Mouse (Mus musculus): ENCODE measurements at regions not wholly inside any gene's neighbourhood (a gene's known extent, or its start where the extent isn't known, plus 50 kb on each side); places are given as distances from the start of the nearest gene placed in this dataset.

DNA sequence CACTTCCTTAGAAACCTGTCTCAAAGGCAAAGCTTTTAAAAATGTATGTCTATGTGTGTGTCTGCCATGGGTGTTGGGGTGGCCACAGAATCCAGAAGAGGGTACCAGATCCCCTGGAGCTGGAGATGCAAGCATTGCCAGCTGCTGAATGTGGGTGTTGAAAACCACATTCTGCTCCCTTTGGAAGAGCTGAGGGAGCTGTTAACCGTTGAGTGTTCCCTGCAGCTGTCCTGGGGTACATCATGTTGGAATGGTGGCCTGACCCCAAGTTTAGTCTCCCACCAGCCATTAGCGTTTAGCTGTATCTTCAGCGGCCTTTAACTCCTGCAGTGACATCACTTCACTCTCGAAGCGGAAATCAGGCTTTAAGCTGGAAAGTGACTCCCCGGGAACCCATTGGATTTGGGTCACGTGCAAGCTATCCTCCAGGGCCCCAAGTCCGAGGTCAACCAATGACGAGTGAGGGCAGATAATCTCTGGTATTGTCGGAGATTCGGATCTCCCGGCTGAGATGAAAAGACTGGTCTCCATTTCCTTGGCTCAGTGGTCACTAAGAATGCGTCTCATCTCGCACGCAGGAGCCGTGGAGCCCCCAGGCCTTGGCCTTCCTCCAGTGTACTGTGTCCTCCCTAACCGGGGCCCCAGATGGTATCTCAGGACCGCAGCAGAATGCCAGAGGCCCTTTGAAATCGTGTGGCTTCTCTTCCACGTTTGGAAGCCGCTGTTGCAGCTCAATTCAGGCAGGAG lies 412.9 kb upstream of the Tbx3 start:
- 60% methylated on average over 21 of the region's 21 CpGs for WGBS
- no peak overlapping the region for H3K9ac ChIP-seq (ENCODE audit: low read depth, low read length)
- no peaks in the 10 kb centered on the region for H3K9me3 ChIP-seq (ENCODE audit: control insufficient read depth, low read length)
- H3K36me3 ChIP-seq (ENCODE audit: control insufficient read depth, insufficient read depth, low read length), result no peaks in the 10 kb centered on the region
- no peak for ATAC-seq
- H3K27ac ChIP-seq (ENCODE audit: low read length), result no peak overlapping the region
- no peak overlapping the region for H3K4me3 ChIP-seq (ENCODE audit: low read length)
- no peaks in the 10 kb centered on the region for H3K27me3 ChIP-seq (replicated peaks; ENCODE audit: control insufficient read depth, insufficient read depth, low read length)
- H3K4me1 ChIP-seq (ENCODE audit: control insufficient read depth, insufficient read depth, low read length), result peaks cover 8% of the 10 kb centered on the region; the same call in 1 of the 2 replicates
- H3K4me2 ChIP-seq (ENCODE audit: low read depth, low read length), result no peak overlapping the region

DNA sequence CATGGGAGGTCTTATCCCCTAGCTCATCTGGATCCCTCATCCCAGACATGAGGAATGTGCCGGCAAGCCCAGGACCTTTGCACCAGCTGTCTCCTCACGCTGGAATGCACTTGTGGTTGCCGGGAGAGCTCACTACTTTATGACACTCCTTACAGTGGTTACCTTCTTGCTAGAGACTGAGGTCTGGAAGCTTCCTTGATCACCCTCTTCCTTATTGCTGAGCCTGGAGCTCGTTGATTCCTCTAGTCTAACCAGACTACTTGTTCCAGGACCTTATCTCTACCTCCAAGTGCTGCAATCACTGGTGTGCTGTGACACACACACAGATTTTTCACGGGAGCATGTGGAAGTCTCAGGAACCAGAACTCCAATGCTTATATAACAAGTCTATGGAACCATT lies 411.6 kb upstream of the Tbx3 start:
- no peak overlapping the region for H3K4me2 ChIP-seq (ENCODE audit: low read depth, low read length)
- ATAC-seq, result peak; percentile 82
- 53% methylated on average over 5 of the region's 5 CpGs for WGBS
- H3K27ac ChIP-seq (ENCODE audit: low read length), result no peak overlapping the region
- no peak overlapping the region for H3K4me3 ChIP-seq (ENCODE audit: low read length)
- no peaks in the 10 kb centered on the region for H3K36me3 ChIP-seq (ENCODE audit: control insufficient read depth, insufficient read depth, low read length)
- H3K9ac ChIP-seq (ENCODE audit: low read depth, low read length), result no peak overlapping the region
- no peaks in the 10 kb centered on the region for H3K9me3 ChIP-seq (ENCODE audit: control insufficient read depth, low read length)
- H3K27me3 ChIP-seq (replicated peaks; ENCODE audit: control insufficient read depth, insufficient read depth, low read length), result no peaks in the 10 kb centered on the region
- peaks cover 8% of the 10 kb centered on the region; the same call in 1 of the 2 replicates for H3K4me1 ChIP-seq (ENCODE audit: control insufficient read depth, insufficient read depth, low read length)

DNA sequence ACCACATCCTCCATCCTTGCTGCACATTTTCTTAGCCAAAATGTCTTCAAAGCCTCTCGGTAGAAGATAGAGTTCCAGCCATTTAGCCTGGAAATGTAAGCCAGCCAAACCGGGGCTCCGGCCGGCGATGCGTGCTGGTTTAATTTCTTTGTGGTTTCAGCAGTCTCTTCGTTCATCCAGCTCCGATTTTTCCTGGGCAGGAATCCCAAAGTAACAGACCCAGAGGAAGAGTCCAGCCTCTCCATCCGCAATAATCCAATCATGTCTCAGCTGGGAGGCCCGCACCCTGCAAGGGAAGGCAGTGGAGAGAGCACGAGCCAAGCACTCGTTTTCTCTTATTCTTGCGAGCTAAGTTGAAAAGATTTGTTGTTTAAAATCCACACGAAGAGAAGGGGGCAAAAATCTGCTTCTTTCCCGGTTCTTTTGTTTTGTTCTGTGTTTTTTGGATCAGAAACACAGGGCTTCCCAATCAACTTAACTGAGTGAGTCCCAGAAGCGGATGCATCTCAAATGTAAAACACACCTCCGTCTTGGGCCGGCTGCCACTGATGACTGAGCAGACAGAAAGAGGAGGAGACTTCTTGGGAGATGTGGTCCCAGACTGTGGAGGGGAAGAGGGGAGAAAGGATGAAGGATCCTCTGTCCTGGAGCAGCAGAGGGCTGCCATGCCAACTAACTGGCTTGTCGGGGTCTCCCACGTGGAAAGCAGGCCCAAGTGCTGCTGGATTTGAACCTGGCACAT lies 405.1 kb upstream of the Tbx3 start:
- 70% methylated on average over 20 of the region's 20 CpGs for WGBS
- Histone ChIP-seq H3K36me3 (ENCODE audit: control insufficient read depth, insufficient read depth, low read length) (no peaks in the 10 kb centered on the region), H3K9ac (ENCODE audit: low read depth, low read length) (no peak overlapping the region), H3K4me3 (ENCODE audit: low read length) (no peak overlapping the region), H3K4me1 (ENCODE audit: control insufficient read depth, insufficient read depth, low read length) (peaks cover 3% of the 10 kb centered on the region; the same call in 1 of the 2 replicates), H3K27ac (ENCODE audit: low read length) (peak overlapping the region; percentile 16; the same call in 1 of the 2 replicates), H3K27me3 (replicated peaks; ENCODE audit: control insufficient read depth, insufficient read depth, low read length) (no peaks in the 10 kb centered on the region), H3K4me2 (ENCODE audit: low read depth, low read length) (no peak overlapping the region), H3K9me3 (ENCODE audit: control insufficient read depth, low read length) (no peaks in the 10 kb centered on the region)
- ATAC-seq, result no peak

DNA sequence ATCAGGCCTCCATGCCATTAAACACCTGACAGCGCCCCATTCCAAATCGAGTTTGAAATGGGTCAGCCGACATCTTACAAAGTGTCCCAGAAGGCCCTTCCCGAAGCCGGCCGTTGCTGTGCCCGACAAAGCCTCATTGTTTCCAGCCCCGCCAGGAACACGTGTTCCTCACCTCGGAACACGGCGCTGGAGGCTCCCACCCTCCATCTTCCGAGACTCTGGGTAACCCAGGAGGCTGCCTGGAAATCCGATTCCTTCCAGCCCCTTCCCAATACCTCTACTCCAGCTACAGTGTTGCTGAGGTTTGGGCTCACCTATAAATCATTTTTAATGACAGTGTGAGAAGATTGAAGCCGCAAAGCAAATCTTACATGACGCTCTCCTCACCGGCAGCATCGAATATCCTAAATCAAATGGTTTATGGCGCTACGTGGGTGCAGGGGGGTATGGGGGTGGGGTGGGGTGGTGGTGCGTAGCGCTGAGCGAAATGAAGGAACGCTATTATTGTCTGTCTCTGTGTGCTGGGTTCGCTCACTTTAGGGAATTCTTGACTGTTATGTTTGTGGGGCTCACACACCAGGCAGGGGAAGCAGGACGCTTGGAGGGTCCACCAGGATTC lies 399.1 kb upstream of the Tbx3 start:
- 84% methylated on average over 26 of the region's 26 CpGs for WGBS
- Histone ChIP-seq H3K36me3 (ENCODE audit: control insufficient read depth, insufficient read depth, low read length) (no peaks in the 10 kb centered on the region), H3K9me3 (ENCODE audit: control insufficient read depth, low read length) (no peaks in the 10 kb centered on the region), H3K27ac (ENCODE audit: low read length) (no peak overlapping the region), H3K9ac (ENCODE audit: low read depth, low read length) (no peak overlapping the region), H3K4me1 (ENCODE audit: control insufficient read depth, insufficient read depth, low read length) (no peaks in the 10 kb centered on the region), H3K4me2 (ENCODE audit: low read depth, low read length) (no peak overlapping the region), H3K4me3 (ENCODE audit: low read length) (no peak overlapping the region), H3K27me3 (replicated peaks; ENCODE audit: control insufficient read depth, insufficient read depth, low read length) (no peaks in the 10 kb centered on the region)
- no peak for ATAC-seq

DNA sequence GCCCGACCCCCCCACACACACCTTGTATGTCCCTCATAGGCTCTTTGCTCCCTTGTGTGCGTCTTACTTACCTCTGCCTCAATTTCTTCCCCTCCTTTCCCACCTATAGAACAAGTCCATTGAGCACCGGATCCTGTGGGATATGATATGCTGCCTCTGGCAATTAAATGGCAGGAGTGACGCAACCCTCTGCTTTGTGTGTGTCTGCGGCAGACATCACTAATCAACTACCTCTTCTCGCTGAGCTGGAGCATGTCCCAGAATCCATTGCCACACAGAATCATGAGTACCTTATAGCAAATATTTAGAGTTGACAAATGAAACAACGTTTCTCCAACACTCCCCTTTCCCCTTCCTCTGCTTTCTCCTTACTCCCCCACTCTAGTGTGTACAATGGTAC lies 397.3 kb upstream of the Tbx3 start:
- no peaks in the 10 kb centered on the region for H3K36me3 ChIP-seq (ENCODE audit: control insufficient read depth, insufficient read depth, low read length)

DNA sequence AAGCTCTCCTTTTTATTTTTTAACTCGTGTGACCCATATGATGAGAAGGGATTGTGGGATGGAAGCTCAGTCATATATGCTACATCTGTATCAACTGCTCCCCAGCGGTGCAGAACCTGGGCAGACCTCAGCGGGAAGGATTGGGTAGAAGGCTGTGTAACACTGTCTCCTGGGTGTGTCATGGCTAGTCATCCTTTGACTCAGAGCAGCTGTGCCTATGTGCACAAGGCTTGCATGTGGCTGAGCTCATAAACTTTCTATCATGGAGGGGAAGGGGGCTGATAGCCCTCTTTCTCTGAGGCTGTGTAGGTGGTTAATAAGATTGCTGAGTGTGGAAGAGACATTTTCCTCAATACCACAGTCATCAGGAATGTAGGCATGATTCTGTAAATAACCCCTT lies 396.9 kb upstream of the Tbx3 start:
- Histone ChIP-seq H3K36me3 (ENCODE audit: control insufficient read depth, insufficient read depth, low read length) (no peaks in the 10 kb centered on the region), H3K4me1 (ENCODE audit: control insufficient read depth, insufficient read depth, low read length) (no peaks in the 10 kb centered on the region), H3K4me2 (ENCODE audit: low read depth, low read length) (no peak overlapping the region), H3K4me3 (ENCODE audit: low read length) (no peak overlapping the region), H3K27me3 (replicated peaks; ENCODE audit: control insufficient read depth, insufficient read depth, low read length) (no peaks in the 10 kb centered on the region), H3K27ac (ENCODE audit: low read length) (no peak overlapping the region), H3K9ac (ENCODE audit: low read depth, low read length) (no peak overlapping the region), H3K9me3 (ENCODE audit: control insufficient read depth, low read length) (no peaks in the 10 kb centered on the region)
- ATAC-seq, result no peak
- 84% methylated on average over 3 of the region's 3 CpGs for WGBS

More for the DNA sequence above, 397.3 kb upstream of the Tbx3 start:
- H3K4me3 ChIP-seq (ENCODE audit: low read length), result no peak overlapping the region
- H3K27ac ChIP-seq (ENCODE audit: low read length), result no peak overlapping the region
- WGBS, result 77% methylated on average over 7 of the region's 7 CpGs
- no peak overlapping the region for H3K4me2 ChIP-seq (ENCODE audit: low read depth, low read length)
- ATAC-seq, result no peak
- H3K27me3 ChIP-seq (replicated peaks; ENCODE audit: control insufficient read depth, insufficient read depth, low read length), result no peaks in the 10 kb centered on the region
- H3K9ac ChIP-seq (ENCODE audit: low read depth, low read length), result no peak overlapping the region
- no peaks in the 10 kb centered on the region for H3K9me3 ChIP-seq (ENCODE audit: control insufficient read depth, low read length)
- no peaks in the 10 kb centered on the region for H3K4me1 ChIP-seq (ENCODE audit: control insufficient read depth, insufficient read depth, low read length)

DNA sequence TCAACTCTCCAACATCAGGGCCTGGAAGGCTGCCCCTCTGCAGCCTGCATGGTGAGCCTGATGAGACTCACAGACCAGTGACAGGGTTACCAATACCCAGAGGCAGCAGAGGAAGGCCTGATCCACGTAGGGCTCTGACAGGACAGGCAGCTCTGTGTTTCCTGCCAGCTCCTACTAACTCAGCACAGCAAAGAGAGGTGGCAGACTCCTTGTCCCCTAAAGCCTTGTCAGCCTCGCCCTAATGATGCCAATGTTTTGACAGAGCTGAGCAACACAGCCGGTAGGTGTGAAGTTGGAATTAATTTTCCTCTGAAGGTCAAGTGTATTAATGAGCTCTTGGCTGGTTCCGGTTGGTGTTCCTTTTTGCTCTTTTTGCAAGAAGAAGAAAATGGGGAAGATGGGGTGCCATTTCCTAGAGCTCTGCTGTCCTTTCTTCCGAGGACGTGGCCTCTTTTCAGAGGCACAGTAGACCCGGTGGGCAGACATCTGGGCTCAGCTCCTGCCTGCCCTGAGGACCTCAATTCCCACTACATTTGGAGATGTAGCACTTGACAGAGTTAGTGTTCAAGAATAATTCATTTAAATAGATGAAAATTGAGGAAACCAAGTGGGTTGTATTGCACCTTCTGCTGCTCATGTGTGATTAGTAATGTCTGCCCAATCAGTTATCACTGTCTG lies 395.5 kb upstream of the Tbx3 start:
- 80% methylated on average over 7 of the region's 7 CpGs for WGBS
- Histone ChIP-seq H3K27ac (ENCODE audit: low read length) (no peak overlapping the region), H3K27me3 (replicated peaks; ENCODE audit: control insufficient read depth, insufficient read depth, low read length) (no peaks in the 10 kb centered on the region), H3K4me2 (ENCODE audit: low read depth, low read length) (no peak overlapping the region), H3K9ac (ENCODE audit: low read depth, low read length) (no peak overlapping the region), H3K4me1 (ENCODE audit: control insufficient read depth, insufficient read depth, low read length) (no peaks in the 10 kb centered on the region), H3K4me3 (ENCODE audit: low read length) (no peak overlapping the region), H3K9me3 (ENCODE audit: control insufficient read depth, low read length) (no peaks in the 10 kb centered on the region), H3K36me3 (ENCODE audit: control insufficient read depth, insufficient read depth, low read length) (no peaks in the 10 kb centered on the region)
- ATAC-seq, result no peak

DNA sequence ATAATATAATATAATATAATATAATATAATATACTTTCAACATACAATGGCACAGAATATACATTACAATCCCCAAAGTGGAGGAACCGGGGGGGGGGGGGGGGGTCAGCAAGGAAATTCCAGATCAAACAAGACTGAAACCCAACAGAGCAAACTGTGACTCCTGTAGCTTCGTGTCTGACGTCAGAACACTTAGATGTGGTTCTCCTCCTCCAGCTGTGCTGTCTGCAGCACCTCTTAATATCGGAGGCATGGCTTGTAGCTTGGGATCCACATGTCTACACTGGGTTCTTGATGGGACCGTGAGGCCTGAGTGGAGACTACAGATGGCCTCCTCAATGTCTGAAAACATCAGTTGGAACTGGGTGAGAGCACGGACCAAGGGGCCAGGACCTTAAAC lies 390.3 kb upstream of the Tbx3 start:
- Histone ChIP-seq H3K36me3 (ENCODE audit: control insufficient read depth, insufficient read depth, low read length) (no peaks in the 10 kb centered on the region), H3K4me2 (ENCODE audit: low read depth, low read length) (no peak overlapping the region), H3K27me3 (replicated peaks; ENCODE audit: control insufficient read depth, insufficient read depth, low read length) (no peaks in the 10 kb centered on the region), H3K4me3 (ENCODE audit: low read length) (no peak overlapping the region), H3K9ac (ENCODE audit: low read depth, low read length) (no peak overlapping the region), H3K9me3 (ENCODE audit: control insufficient read depth, low read length) (no peaks in the 10 kb centered on the region; the same call in 1 of the 2 replicates), H3K27ac (ENCODE audit: low read length) (no peak overlapping the region), H3K4me1 (ENCODE audit: control insufficient read depth, insufficient read depth, low read length) (no peaks in the 10 kb centered on the region)
- ATAC-seq, result no peak
- WGBS, result 73% methylated on average over 6 of the region's 6 CpGs

DNA sequence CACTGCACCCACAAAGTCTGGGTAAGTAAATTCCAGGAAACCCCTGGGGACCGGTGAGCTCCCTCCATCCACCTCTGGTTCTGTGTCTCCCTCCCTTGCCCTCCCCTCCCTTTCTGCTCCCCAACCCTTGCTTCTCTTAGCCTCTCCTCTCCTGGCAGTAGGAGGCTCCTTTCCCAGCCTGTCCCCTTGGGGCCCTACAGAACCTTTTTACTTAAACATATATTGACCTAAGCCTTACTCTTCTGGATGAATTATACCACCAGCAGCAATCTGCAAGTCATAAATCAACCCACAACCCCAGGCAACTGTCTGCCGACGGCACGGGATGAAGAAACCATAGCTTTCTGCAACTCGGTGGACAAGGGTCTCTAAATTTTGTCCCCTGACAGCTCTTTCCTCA lies 380.7 kb upstream of the Tbx3 start:
- peaks cover 2% of the 10 kb centered on the region; the same call in 1 of the 2 replicates for H3K4me1 ChIP-seq (ENCODE audit: control insufficient read depth, insufficient read depth, low read length)
- H3K9me3 ChIP-seq (ENCODE audit: control insufficient read depth, low read length), result 0 out of 2 replicates have a peak, but pooled peaks cover 3% of the 10 kb centered on the region
- H3K36me3 ChIP-seq (ENCODE audit: control insufficient read depth, insufficient read depth, low read length), result no peaks in the 10 kb centered on the region
- WGBS, result 22% methylated on average over 5 of the region's 5 CpGs
- no peak overlapping the region for H3K4me3 ChIP-seq (ENCODE audit: low read length)
- no peak; the same call in 1 of the 2 replicates for ATAC-seq
- H3K4me2 ChIP-seq (ENCODE audit: low read depth, low read length), result no peak overlapping the region
- no peaks in the 10 kb centered on the region for H3K27me3 ChIP-seq (replicated peaks; ENCODE audit: control insufficient read depth, insufficient read depth, low read length)
- no peak overlapping the region for H3K9ac ChIP-seq (ENCODE audit: low read depth, low read length)
- H3K27ac ChIP-seq (ENCODE audit: low read length), result no peak overlapping the region
